Mouse (Mus musculus) liver, embryonic 11.5 days (tissue): ENCODE results near the gene Xpo6. TPM values are rescaled to one million over a fixed set of nuclear protein-coding genes. Genes with fewer than 3 reads are reported as not detected.

ENCODE experiments used
- ATAC-seq: fragments of 200-750 bp; cut with Nextera tagmentation; replicated peaks from 2 replicates; pipeline ENCODE4 v1.8.0; 2017; ENCODE audit warnings: moderate number of reproducible peaks, mild to moderate bottlenecking, moderate TSS enrichment, moderate library complexity; ENCODE audit not compliant: low FRiP score
- DNase-seq: peaks from one replicate; pipeline ENCODE4 v3.0.0-alpha.2; 2017; ENCODE audit warnings: low spot score
- H3K27ac ChIP-seq: fragments of 300-500 bp; sonication (generic); 2 replicates; pipeline ENCODE4 v1.5.1; 2014; ENCODE audit warnings: mild to moderate bottlenecking, low read depth, low read length, control low read depth
- H3K27me3 ChIP-seq: fragments of 300-500 bp; sonication (generic); replicated peaks from 2 replicates; pipeline ENCODE4 v1.6.1; 2014; ENCODE audit warnings: low read length, mixed read lengths; ENCODE audit not compliant: control insufficient read depth, insufficient read depth
- H3K36me3 ChIP-seq: fragments of 300-500 bp; sonication (generic); 2 replicates; pipeline ENCODE4 v1.6.1; 2014; ENCODE audit warnings: mild to moderate bottlenecking, low read length, moderate library complexity, mixed read lengths; ENCODE audit not compliant: control insufficient read depth, insufficient read depth
- H3K4me1 ChIP-seq: fragments of 300-500 bp; sonication (generic); replicated peaks from 2 replicates; pipeline ENCODE4 v1.6.1; 2014; ENCODE audit warnings: low read length, mixed read lengths; ENCODE audit not compliant: control insufficient read depth, insufficient read depth
- H3K4me2 ChIP-seq: fragments of 300-500 bp; sonication (generic); 2 replicates; pipeline ENCODE4 v1.6.1; 2014; ENCODE audit warnings: mild to moderate bottlenecking, control low read depth, moderate library complexity
- H3K4me3 ChIP-seq: fragments of 300-500 bp; sonication (generic); 2 replicates; pipeline ENCODE4 v1.5.1; 2014; ENCODE audit warnings: low read depth, low read length, control low read depth
- H3K9ac ChIP-seq: fragments of 300-500 bp; sonication (generic); 2 replicates; pipeline ENCODE4 v1.6.1; 2014; ENCODE audit warnings: low read depth, low read length, control low read depth
- H3K9me3 ChIP-seq: fragments of 300-500 bp; sonication (generic); 2 replicates; pipeline ENCODE4 v1.6.1; 2016; ENCODE audit warnings: low read length, inconsistent platforms, mixed read lengths; ENCODE audit not compliant: control insufficient read depth
- WGBS: fragments of 180-500 bp; shearing (Covaris S2); extraction: QIAGEN DNeasy Blood & Tissue Kit; methylation state at CpG from one replicate; pipeline ENCODE4 v1.1.7; 2014; 5-methylcytosine and 5-hydroxymethylcytosine counted together
- polyA plus RNA-seq: library from polyadenylated mRNA; unstranded; fragments of >200 nt; fragmentation: Nextera tagmentation; extraction: Ambion mirVana; gene quantifications from 2 replicates; pipeline ENCODE4 v1.2.1, GENCODE M21; 2014

Gene Xpo6
- polyA plus RNA-seq, 1 experiment from 2014 or later, result 59.7 TPM

DNA sequence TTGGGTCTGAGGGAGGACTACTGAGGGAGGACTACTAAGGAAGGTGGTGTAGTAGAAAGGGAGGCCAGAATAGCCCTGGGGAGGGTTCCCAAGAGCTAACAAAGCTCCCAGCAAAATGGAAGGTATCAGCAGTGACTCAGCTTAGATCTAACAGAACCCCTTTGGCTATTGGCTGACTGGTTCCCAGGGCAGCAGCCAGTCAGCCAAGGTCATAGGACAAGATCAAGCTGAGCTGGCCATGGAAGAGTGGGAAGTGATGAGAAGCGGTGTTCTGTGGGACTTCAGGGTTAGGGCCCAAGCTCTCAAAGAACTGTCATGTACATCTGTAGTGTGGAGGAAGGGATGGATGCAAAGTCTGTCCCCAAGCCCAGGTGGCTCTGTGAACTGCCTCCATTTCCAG is 123.4 kb downstream of the Xpo6 start:
- no peak overlapping the region for H3K4me2 ChIP-seq
- peaks cover 2% of the 10 kb centered on the region; the same call in 1 of the 2 replicates for H3K4me1 ChIP-seq
- ATAC-seq (no peak), DNase-seq (no peak)
- no peaks in the 10 kb centered on the region for H3K36me3 ChIP-seq
- 84% methylated on average over 1 of the region's 1 CpGs for WGBS
- peaks cover 39% of the 10 kb centered on the region for H3K27me3 ChIP-seq
- no peak overlapping the region for H3K9ac ChIP-seq
- H3K27ac ChIP-seq, result no peak overlapping the region
- no peak overlapping the region for H3K4me3 ChIP-seq
- no peaks in the 10 kb centered on the region for H3K9me3 ChIP-seq

DNA sequence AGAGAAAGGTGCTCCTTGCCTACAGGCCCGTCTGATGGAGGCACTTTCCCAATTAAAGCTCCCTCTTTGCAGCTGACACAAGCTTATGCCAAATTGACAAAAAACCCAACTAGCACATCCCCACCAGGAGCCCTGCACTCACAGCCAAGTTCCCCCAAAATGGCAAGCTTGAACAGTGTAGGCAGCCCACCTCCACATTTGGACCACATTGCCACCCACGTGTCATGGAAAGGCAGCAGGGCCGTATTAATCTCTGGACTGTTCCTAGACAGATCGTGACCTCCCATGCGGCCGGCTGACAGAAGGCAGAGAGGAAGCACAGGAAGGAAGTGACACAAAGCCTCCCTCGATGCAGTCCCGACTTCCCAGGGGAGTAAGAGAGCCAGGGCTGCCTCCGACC is 125.2 kb downstream of the Xpo6 start:
- no peak overlapping the region for H3K9ac ChIP-seq
- peaks cover 20% of the 10 kb centered on the region for H3K27me3 ChIP-seq
- H3K27ac ChIP-seq, result no peak overlapping the region
- H3K4me2 ChIP-seq, result no peak overlapping the region
- 39% methylated on average over 9 of the region's 9 CpGs for WGBS
- no peak overlapping the region for H3K4me3 ChIP-seq
- no peak for ATAC-seq
- no peaks in the 10 kb centered on the region for H3K36me3 ChIP-seq
- no peaks in the 10 kb centered on the region for H3K4me1 ChIP-seq
- 0 out of 2 replicates have a peak, but pooled peaks cover 2% of the 10 kb centered on the region for H3K9me3 ChIP-seq
- DNase-seq, result no peak

DNA sequence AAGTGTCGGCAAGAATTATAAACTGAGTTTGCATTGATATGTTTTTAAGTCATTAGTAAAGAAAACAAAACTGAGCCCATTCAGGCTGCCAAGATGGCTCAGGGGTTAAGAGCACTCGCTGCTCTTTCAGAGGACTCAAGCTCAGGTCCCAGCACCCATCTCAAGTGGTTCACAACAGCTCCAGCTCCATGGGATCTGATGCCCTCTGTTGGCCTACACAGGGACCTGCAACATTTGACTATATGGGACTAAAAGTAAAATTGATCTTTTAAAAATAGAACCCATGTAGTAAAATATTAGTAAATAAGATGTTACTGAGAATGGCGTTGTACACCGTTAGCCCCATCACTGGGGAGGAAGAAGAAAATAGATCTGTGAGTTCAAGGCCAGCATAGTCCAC is 130.0 kb downstream of the Xpo6 start:
- Histone ChIP-seq H3K9me3 (0 out of 2 replicates have a peak, but pooled peaks cover 2% of the 10 kb centered on the region), H3K9ac (no peak overlapping the region), H3K4me3 (no peak overlapping the region), H3K27me3 (peaks cover 3% of the 10 kb centered on the region; the same call in 1 of the 2 replicates), H3K4me1 (no peaks in the 10 kb centered on the region), H3K27ac (no peak overlapping the region), H3K36me3 (no peaks in the 10 kb centered on the region), H3K4me2 (no peak overlapping the region)
- WGBS, result 85% methylated on average over 4 of the region's 4 CpGs
- ATAC-seq, result no peak
- no peak for DNase-seq

DNA sequence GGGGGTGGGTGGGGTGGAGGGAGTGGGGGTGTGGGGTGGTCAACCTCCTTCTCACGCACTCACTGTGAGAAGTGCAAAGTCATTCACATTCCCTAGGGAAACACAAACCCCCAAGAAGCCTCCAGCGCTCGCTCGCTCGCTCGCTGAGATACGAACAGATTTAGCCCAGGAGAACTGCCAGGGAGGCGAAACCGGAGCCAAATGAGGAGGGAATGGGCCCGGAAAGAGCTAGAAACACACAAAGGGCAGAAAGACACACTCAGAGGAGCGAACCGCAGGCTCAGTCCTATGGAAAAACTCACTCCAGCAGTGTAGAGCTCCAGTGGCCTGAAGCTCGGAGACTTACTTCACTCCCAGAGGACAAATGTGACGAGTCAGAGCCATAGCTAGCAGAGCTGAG is 133.5 kb downstream of the Xpo6 start:
- H3K4me2 ChIP-seq, result no peak overlapping the region
- no peak overlapping the region for H3K9ac ChIP-seq
- H3K27me3 ChIP-seq, result peaks cover 3% of the 10 kb centered on the region; the same call in 1 of the 2 replicates
- no peak overlapping the region for H3K27ac ChIP-seq
- no peaks in the 10 kb centered on the region for H3K36me3 ChIP-seq
- no peak overlapping the region for H3K4me3 ChIP-seq
- WGBS, result 61% methylated on average over 14 of the region's 14 CpGs
- ATAC-seq (no peak), DNase-seq (no peak)
- no peaks in the 10 kb centered on the region for H3K4me1 ChIP-seq
- H3K9me3 ChIP-seq, result 0 out of 2 replicates have a peak, but pooled peaks cover 2% of the 10 kb centered on the region

DNA sequence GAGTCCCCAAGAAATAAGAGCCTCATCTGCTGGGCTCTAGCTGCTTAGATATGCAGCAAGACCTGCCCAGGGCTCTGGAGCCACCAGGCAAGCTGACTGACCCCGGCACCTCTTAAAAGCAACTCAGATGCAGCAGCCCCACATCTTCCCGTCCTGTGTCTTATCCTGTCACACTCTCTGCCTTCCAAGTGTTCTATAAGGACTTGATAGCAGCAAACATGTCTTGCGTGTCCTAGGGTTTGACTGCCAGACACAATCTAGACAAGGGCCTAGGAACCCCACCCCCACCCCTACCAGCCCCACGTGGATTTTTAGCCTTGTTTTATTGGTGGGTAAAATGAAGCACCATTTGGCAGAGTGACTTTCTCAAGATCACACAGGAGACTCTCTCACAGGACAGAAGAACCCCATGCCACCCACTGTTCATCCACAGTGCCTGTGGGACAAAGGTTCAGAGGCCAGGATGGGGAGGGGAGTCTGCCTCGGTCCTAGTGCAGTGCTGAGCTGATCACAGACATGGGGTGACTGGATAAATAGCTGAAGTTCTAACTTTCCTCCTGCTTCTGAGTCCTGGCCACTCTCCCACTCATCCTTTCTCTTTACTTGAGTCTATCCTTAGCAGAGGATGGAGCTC is 134.9 kb downstream of the Xpo6 start:
- Histone ChIP-seq H3K4me1 (no peaks in the 10 kb centered on the region), H3K36me3 (no peaks in the 10 kb centered on the region), H3K27ac (no peak overlapping the region), H3K27me3 (peaks cover 3% of the 10 kb centered on the region; the same call in 1 of the 2 replicates), H3K4me3 (no peak overlapping the region), H3K9ac (no peak overlapping the region), H3K9me3 (0 out of 2 replicates have a peak, but pooled peaks cover 2% of the 10 kb centered on the region), H3K4me2 (no peak overlapping the region)
- ATAC-seq (no peak), DNase-seq (no peak)
- 65% methylated on average over 5 of the region's 5 CpGs for WGBS

DNA sequence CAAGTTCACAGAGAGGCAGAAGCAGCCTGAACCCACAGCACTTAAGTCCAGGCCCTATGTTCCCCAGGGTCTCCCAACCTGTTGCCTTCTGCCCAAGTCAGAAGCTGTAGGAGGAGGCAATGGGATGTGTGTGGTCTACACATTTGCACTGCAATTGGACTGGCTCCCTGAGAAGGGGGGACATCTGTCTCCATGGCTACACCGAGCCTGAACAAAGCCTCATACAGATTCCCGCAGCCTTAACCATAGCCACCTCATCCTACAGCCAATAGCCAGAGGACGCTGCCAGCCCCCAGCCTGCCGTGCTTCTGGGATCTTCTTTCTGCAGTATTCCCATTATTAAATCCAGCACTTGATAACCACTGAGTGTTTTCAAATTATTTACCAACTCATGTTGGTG is 138.1 kb downstream of the Xpo6 start:
- no peaks in the 10 kb centered on the region for H3K4me1 ChIP-seq

DNA sequence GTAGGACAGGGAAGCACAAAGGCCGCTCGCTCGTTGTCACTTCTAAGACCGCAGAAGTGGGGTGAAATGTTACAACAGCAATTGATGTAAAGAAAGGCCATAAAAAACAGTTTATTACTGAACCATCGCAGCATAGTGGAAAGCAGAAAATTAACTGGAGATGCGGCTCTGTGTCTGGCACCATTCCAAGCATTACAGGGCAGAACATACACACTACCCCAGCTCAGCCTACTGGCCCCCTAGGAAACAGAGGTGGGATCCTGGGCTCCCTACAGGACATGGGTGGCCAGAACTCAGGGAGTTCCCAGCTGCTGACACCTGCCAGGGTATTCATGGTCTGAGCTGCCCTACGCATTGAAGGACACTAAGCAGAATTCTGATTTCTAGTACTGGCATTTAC is 141.4 kb downstream of the Xpo6 start:
- no peak overlapping the region for H3K27ac ChIP-seq
- H3K4me3 ChIP-seq, result no peak overlapping the region
- ATAC-seq (no peak), DNase-seq (no peak)
- H3K9me3 ChIP-seq, result no peaks in the 10 kb centered on the region
- H3K4me2 ChIP-seq, result no peak overlapping the region
- WGBS, result 88% methylated on average over 7 of the region's 7 CpGs
- no peaks in the 10 kb centered on the region for H3K36me3 ChIP-seq
- H3K27me3 ChIP-seq, result no peaks in the 10 kb centered on the region; the same call in 1 of the 2 replicates
- no peak overlapping the region for H3K9ac ChIP-seq
- no peaks in the 10 kb centered on the region for H3K4me1 ChIP-seq

More for the DNA sequence above, 138.1 kb downstream of the Xpo6 start:
- Histone ChIP-seq H3K27me3 (peaks cover 3% of the 10 kb centered on the region; the same call in 1 of the 2 replicates), H3K4me3 (no peak overlapping the region), H3K27ac (no peak overlapping the region), H3K9me3 (no peaks in the 10 kb centered on the region), H3K36me3 (no peaks in the 10 kb centered on the region), H3K9ac (no peak overlapping the region), H3K4me2 (no peak overlapping the region)
- ATAC-seq (no peak), DNase-seq (no peak)
- WGBS, result 79% methylated on average over 4 of the region's 4 CpGs

DNA sequence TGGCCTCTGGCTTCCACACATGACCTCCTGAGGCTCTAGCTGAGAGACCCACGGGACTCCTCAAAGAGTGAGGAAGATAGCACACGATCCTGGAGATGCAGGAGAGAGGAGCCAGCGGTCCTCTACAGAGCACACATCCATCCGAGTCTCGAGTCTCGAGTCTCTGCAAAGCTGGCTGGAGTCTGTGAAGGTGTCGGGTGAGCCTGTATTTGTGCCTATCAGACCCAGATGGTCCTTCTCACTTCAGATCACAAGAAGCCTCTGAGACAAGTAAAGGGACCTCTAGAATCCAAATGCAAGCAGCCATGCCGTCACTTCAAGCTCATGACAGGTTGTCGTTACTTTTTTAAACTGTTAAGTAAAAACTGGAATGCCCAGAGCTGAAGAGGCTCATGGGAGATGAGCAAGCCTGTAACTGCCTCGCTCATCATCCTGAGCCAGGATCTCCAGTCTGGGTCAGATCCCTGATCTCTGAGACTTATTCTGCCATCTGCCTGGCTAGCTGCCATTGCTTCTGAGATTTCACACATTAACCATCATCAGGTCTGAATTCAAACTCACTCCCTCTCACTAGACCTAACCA is 142.9 kb downstream of the Xpo6 start:
- Histone ChIP-seq H3K27me3 (no peaks in the 10 kb centered on the region; the same call in 1 of the 2 replicates), H3K27ac (no peak overlapping the region), H3K36me3 (no peaks in the 10 kb centered on the region), H3K9me3 (no peaks in the 10 kb centered on the region), H3K4me2 (no peak overlapping the region), H3K4me3 (no peak overlapping the region), H3K4me1 (no peaks in the 10 kb centered on the region), H3K9ac (no peak overlapping the region)
- ATAC-seq (no peak), DNase-seq (no peak)
- 69% methylated on average over 10 of the region's 10 CpGs for WGBS

DNA sequence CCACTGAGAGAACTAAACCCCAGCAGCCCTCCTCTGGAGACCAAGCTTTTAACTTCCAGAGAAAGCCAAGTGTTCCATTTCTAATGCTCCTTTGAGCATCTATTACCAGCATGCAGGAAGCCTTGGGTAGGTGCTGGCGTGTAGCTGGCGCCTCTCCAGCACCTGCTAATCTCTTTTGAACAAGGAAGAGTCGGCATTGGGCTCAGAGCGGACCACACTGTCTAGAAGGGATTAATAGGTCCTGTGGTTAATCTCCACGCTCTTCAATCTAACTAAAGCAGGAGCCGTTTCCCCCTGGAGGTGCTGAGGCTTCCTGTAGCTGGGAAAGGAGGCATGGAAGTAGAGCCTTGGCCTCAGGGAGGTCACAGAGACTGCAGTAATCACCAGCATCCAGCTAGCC is 145.7 kb downstream of the Xpo6 start:
- Histone ChIP-seq H3K27ac (no peak overlapping the region), H3K4me1 (0 out of 2 replicates have a peak, but pooled peaks cover 5% of the 10 kb centered on the region), H3K9ac (no peak overlapping the region), H3K27me3 (no peaks in the 10 kb centered on the region; the same call in 1 of the 2 replicates), H3K4me3 (no peak overlapping the region), H3K9me3 (no peaks in the 10 kb centered on the region), H3K36me3 (no peaks in the 10 kb centered on the region), H3K4me2 (no peak overlapping the region)
- DNase-seq, result no peak
- WGBS, result 70% methylated on average over 6 of the region's 6 CpGs
- no peak for ATAC-seq
